Mouse (Mus musculus): Measurements from ENCODE around the gene Klhdc3. TPM values are rescaled to one million over a fixed set of nuclear protein-coding genes. Genes with fewer than 3 reads are reported as not detected.

Gene Klhdc3
- polyA plus RNA-seq, 1 experiment from 2014 or later: 110 TPM

GRCm38 (mm10) chr17:46656054-46656453, 24.7 kb downstream of the Klhdc3 start:
- peaks cover 18% of the 10 kb centered on the region for H3K4me1 ChIP-seq (replicated peaks; ENCODE audit: control insufficient read depth, insufficient read depth, low read length)
- 0 out of 2 replicates have a peak, but pooled peaks cover 2% of the 10 kb centered on the region for H3K9me3 ChIP-seq (ENCODE audit: control insufficient read depth, low read length)
- 78% methylated on average over 6 of the region's 6 CpGs for WGBS
- H3K4me2 ChIP-seq (ENCODE audit: low read length): no peak overlapping the region
- H3K9ac ChIP-seq (ENCODE audit: low read length): no peak overlapping the region
- DNase-seq (ENCODE audit: low spot score) (no peak), ATAC-seq (replicated peaks; ENCODE audit: low FRiP score, low TSS enrichment, low read depth) (no peak)
- no peak overlapping the region for H3K4me3 ChIP-seq (ENCODE audit: low read depth, low read length)
- no peak overlapping the region for H3K27ac ChIP-seq (ENCODE audit: low read depth)
- H3K36me3 ChIP-seq (ENCODE audit: control insufficient read depth, insufficient read depth, low read length): peaks cover 89% of the 10 kb centered on the region
- H3K27me3 ChIP-seq (replicated peaks; ENCODE audit: control insufficient read depth, insufficient read depth, low read length): no peaks in the 10 kb centered on the region

- Histone ChIP-seq H3K4me3 (ENCODE audit: low read depth, low read length) (peak overlapping the region; percentile 67), H3K36me3 (ENCODE audit: control insufficient read depth, insufficient read depth, low read length) (peaks cover 56% of the 10 kb centered on the region), H3K4me2 (ENCODE audit: low read length) (peak overlapping the region; percentile 85), H3K27ac (ENCODE audit: low read depth) (no peak overlapping the region; the same call in 1 of the 2 replicates), H3K9ac (ENCODE audit: low read length) (peak overlapping the region; percentile 86), H3K9me3 (ENCODE audit: control insufficient read depth, low read length) (0 out of 2 replicates have a peak, but pooled peaks cover 2% of the 10 kb centered on the region), H3K4me1 (replicated peaks; ENCODE audit: control insufficient read depth, insufficient read depth, low read length) (peaks cover 28% of the 10 kb centered on the region), H3K27me3 (replicated peaks; ENCODE audit: control insufficient read depth, insufficient read depth, low read length) (no peaks in the 10 kb centered on the region)
- DNase-seq (ENCODE audit: low spot score) (no peak), ATAC-seq (replicated peaks; ENCODE audit: low FRiP score, low TSS enrichment, low read depth) (no peak)
- WGBS: 64% methylated on average over 20 of the region's 20 CpGs
Measured at GRCm38 (mm10) chr17:46651755-46652547, 28.8 kb downstream of the Klhdc3 start.

- DNase-seq (ENCODE audit: low spot score) (no peak), ATAC-seq (replicated peaks; ENCODE audit: low FRiP score, low TSS enrichment, low read depth) (no peak)
- 0 out of 2 replicates have a peak, but pooled peaks cover 2% of the 10 kb centered on the region for H3K9me3 ChIP-seq (ENCODE audit: control insufficient read depth, low read length)
- 65% methylated on average over 17 of the region's 17 CpGs for WGBS
- H3K36me3 ChIP-seq (ENCODE audit: control insufficient read depth, insufficient read depth, low read length): peaks cover 50% of the 10 kb centered on the region
- H3K9ac ChIP-seq (ENCODE audit: low read length): peak overlapping the region; percentile 86
- peak overlapping the region; percentile 95 for H3K27ac ChIP-seq (ENCODE audit: low read depth)
- H3K4me3 ChIP-seq (ENCODE audit: low read depth, low read length): peak overlapping the region; percentile 67
- H3K4me2 ChIP-seq (ENCODE audit: low read length): peak overlapping the region; percentile 85
- peaks cover 32% of the 10 kb centered on the region for H3K4me1 ChIP-seq (replicated peaks; ENCODE audit: control insufficient read depth, insufficient read depth, low read length)
- H3K27me3 ChIP-seq (replicated peaks; ENCODE audit: control insufficient read depth, insufficient read depth, low read length): no peaks in the 10 kb centered on the region
Measured at GRCm38 (mm10) chr17:46651292-46651691, 29.4 kb downstream of the Klhdc3 start.

GRCm38 (mm10) chr17:46650232-46651031, 30.3 kb downstream of the Klhdc3 start, which contains the start of gene Cul7:
TSS of gene Cul7 (plus strand) at chr17:46650337.
- no peaks in the 10 kb centered on the region for H3K27me3 ChIP-seq (replicated peaks; ENCODE audit: control insufficient read depth, insufficient read depth, low read length)
- peaks cover 28% of the 10 kb centered on the region for H3K4me1 ChIP-seq (replicated peaks; ENCODE audit: control insufficient read depth, insufficient read depth, low read length)
- 0 out of 2 replicates have a peak, but pooled peaks cover 2% of the 10 kb centered on the region for H3K9me3 ChIP-seq (ENCODE audit: control insufficient read depth, low read length)
- peak within 1 kb of the TSS; percentile 67 for H3K4me3 ChIP-seq (ENCODE audit: low read depth, low read length)
- H3K27ac ChIP-seq (ENCODE audit: low read depth): peak within 1 kb of the TSS; percentile 95
- under 1% methylated on average over 56 of the region's 58 CpGs for WGBS
- H3K4me2 ChIP-seq (ENCODE audit: low read length): peak within 1 kb of the TSS; percentile 85
- DNase-seq (ENCODE audit: low spot score) (peak; percentile 91), ATAC-seq (replicated peaks; ENCODE audit: low FRiP score, low TSS enrichment, low read depth) (peak; percentile 84)
- H3K36me3 ChIP-seq (ENCODE audit: control insufficient read depth, insufficient read depth, low read length): peaks cover 41% of the 10 kb centered on the region
- H3K9ac ChIP-seq (ENCODE audit: low read length): peak within 1 kb of the TSS; percentile 86

- Histone ChIP-seq H3K27me3 (replicated peaks; ENCODE audit: control insufficient read depth, insufficient read depth, low read length) (no peaks in the 10 kb centered on the region), H3K4me3 (ENCODE audit: low read depth, low read length) (peak overlapping the region; percentile 67), H3K9me3 (ENCODE audit: control insufficient read depth, low read length) (0 out of 2 replicates have a peak, but pooled peaks cover 2% of the 10 kb centered on the region), H3K9ac (ENCODE audit: low read length) (peak overlapping the region; percentile 86), H3K4me1 (replicated peaks; ENCODE audit: control insufficient read depth, insufficient read depth, low read length) (peaks cover 30% of the 10 kb centered on the region), H3K27ac (ENCODE audit: low read depth) (peak overlapping the region; percentile 95), H3K36me3 (ENCODE audit: control insufficient read depth, insufficient read depth, low read length) (peaks cover 38% of the 10 kb centered on the region), H3K4me2 (ENCODE audit: low read length) (peak overlapping the region; percentile 85)
- WGBS: 33% methylated on average over 15 of the region's 15 CpGs
- ATAC-seq (replicated peaks; ENCODE audit: low FRiP score, low TSS enrichment, low read depth): no peak
- peak; percentile 53 for DNase-seq (ENCODE audit: low spot score)
Measured at GRCm38 (mm10) chr17:46649811-46650210, 30.9 kb downstream of the Klhdc3 start.

GRCm38 (mm10) chr17:46648436-46648835, 32.3 kb downstream of the Klhdc3 start:
- H3K4me1 ChIP-seq (replicated peaks; ENCODE audit: control insufficient read depth, insufficient read depth, low read length): peaks cover 35% of the 10 kb centered on the region
- H3K27ac ChIP-seq (ENCODE audit: low read depth): no peak overlapping the region

GRCm38 (mm10) chr17:46647279-46647678, 33.4 kb downstream of the Klhdc3 start:
- ATAC-seq (replicated peaks; ENCODE audit: low FRiP score, low TSS enrichment, low read depth) (no peak), DNase-seq (ENCODE audit: low spot score) (no peak)
- WGBS: 93% methylated on average over 7 of the region's 7 CpGs
- H3K9me3 ChIP-seq (ENCODE audit: control insufficient read depth, low read length): no peaks in the 10 kb centered on the region
- no peaks in the 10 kb centered on the region for H3K27me3 ChIP-seq (replicated peaks; ENCODE audit: control insufficient read depth, insufficient read depth, low read length)
- peak overlapping the region; percentile 91; the same call in 1 of the 2 replicates for H3K4me2 ChIP-seq (ENCODE audit: low read length)
- H3K27ac ChIP-seq (ENCODE audit: low read depth): no peak overlapping the region
- no peak overlapping the region for H3K9ac ChIP-seq (ENCODE audit: low read length)
- peaks cover 21% of the 10 kb centered on the region for H3K36me3 ChIP-seq (ENCODE audit: control insufficient read depth, insufficient read depth, low read length)
- H3K4me1 ChIP-seq (replicated peaks; ENCODE audit: control insufficient read depth, insufficient read depth, low read length): peaks cover 34% of the 10 kb centered on the region
- no peak overlapping the region for H3K4me3 ChIP-seq (ENCODE audit: low read depth, low read length)

More at GRCm38 (mm10) chr17:46648436-46648835, 32.3 kb downstream of the Klhdc3 start:
- no peak overlapping the region for H3K4me3 ChIP-seq (ENCODE audit: low read depth, low read length)
- H3K9ac ChIP-seq (ENCODE audit: low read length): no peak overlapping the region
- no peaks in the 10 kb centered on the region for H3K27me3 ChIP-seq (replicated peaks; ENCODE audit: control insufficient read depth, insufficient read depth, low read length)
- no peak overlapping the region for H3K4me2 ChIP-seq (ENCODE audit: low read length)
- H3K36me3 ChIP-seq (ENCODE audit: control insufficient read depth, insufficient read depth, low read length): peaks cover 24% of the 10 kb centered on the region
- H3K9me3 ChIP-seq (ENCODE audit: control insufficient read depth, low read length): no peaks in the 10 kb centered on the region
- DNase-seq (ENCODE audit: low spot score) (no peak), ATAC-seq (replicated peaks; ENCODE audit: low FRiP score, low TSS enrichment, low read depth) (no peak)
- WGBS: 94% methylated on average over 9 of the region's 9 CpGs

GRCm38 (mm10) chr17:46646322-46646662, 34.4 kb downstream of the Klhdc3 start:
- no peaks in the 10 kb centered on the region for H3K27me3 ChIP-seq (replicated peaks; ENCODE audit: control insufficient read depth, insufficient read depth, low read length)
- DNase-seq (ENCODE audit: low spot score) (no peak), ATAC-seq (replicated peaks; ENCODE audit: low FRiP score, low TSS enrichment, low read depth) (no peak; the same call in 1 of the 2 replicates)
- H3K36me3 ChIP-seq (ENCODE audit: control insufficient read depth, insufficient read depth, low read length): peaks cover 24% of the 10 kb centered on the region
- H3K4me2 ChIP-seq (ENCODE audit: low read length): peak overlapping the region; percentile 91
- peak overlapping the region; percentile 95 for H3K4me3 ChIP-seq (ENCODE audit: low read depth, low read length)
- H3K9ac ChIP-seq (ENCODE audit: low read length): peak overlapping the region; percentile 80
- WGBS: 0% methylated on average over 19 of the region's 19 CpGs
- H3K27ac ChIP-seq (ENCODE audit: low read depth): peak overlapping the region; percentile 77
- no peaks in the 10 kb centered on the region for H3K9me3 ChIP-seq (ENCODE audit: control insufficient read depth, low read length)
- peaks cover 24% of the 10 kb centered on the region for H3K4me1 ChIP-seq (replicated peaks; ENCODE audit: control insufficient read depth, insufficient read depth, low read length)

All from intestine, embryonic 14.5 days (tissue).